Mouse (Mus musculus) embryonic facial prominence, embryonic 12.5 days (tissue): ENCODE results near the gene Trak2. TPM values are rescaled to one million over a fixed set of nuclear protein-coding genes. Genes with fewer than 3 reads are reported as not detected.
"Not testable (repeated sequence)": the region's sequence is repeated elsewhere in the genome, so short reads cannot be mapped to it uniquely, and the experiment has no call there.

Experiments used
- ATAC-seq: fragments of 200-750 bp; cut with Nextera tagmentation; 2 replicates; pipeline ENCODE4 v1.8.0; 2017; ENCODE audit not compliant: insufficient number of reproducible peaks, insufficient read depth, low FRiP score, low TSS enrichment
- H3K27ac ChIP-seq: fragments of 300-500 bp; sonication (generic); 2 replicates; pipeline ENCODE4 v1.5.1; 2016; ENCODE audit warnings: mild to moderate bottlenecking
- H3K27me3 ChIP-seq: fragments of 300-500 bp; sonication (generic); 2 replicates; pipeline ENCODE4 v1.6.1; 2016; ENCODE audit warnings: mild to moderate bottlenecking, moderate library complexity
- H3K36me3 ChIP-seq: fragments of 300-500 bp; sonication (generic); 2 replicates; pipeline ENCODE4 v1.6.1; 2016; ENCODE audit warnings: mild to moderate bottlenecking
- H3K4me1 ChIP-seq: fragments of 300-500 bp; sonication (generic); 2 replicates; pipeline ENCODE4 v1.6.1; 2016
- H3K4me2 ChIP-seq: fragments of 300-500 bp; sonication (generic); replicated peaks from 2 replicates; pipeline ENCODE4 v1.6.1; 2016; ENCODE audit warnings: mild to moderate bottlenecking, moderate library complexity
- H3K4me3 ChIP-seq: fragments of 300-500 bp; sonication (generic); 2 replicates; pipeline ENCODE4 v1.5.1; 2016; ENCODE audit warnings: mild to moderate bottlenecking
- H3K9ac ChIP-seq: fragments of 300-500 bp; sonication (generic); 2 replicates; pipeline ENCODE4 v1.6.1; 2016; ENCODE audit warnings: mild to moderate bottlenecking, moderate library complexity
- H3K9me3 ChIP-seq: fragments of 300-500 bp; sonication (generic); 2 replicates; pipeline ENCODE4 v1.6.1; 2016; ENCODE audit warnings: mild to moderate bottlenecking, moderate library complexity
- WGBS: fragments of 180-500 bp; shearing (Covaris S2); methylation state at CpG from one replicate; pipeline ENCODE4 v1.1.7; 2016; 5-methylcytosine and 5-hydroxymethylcytosine counted together
- polyA plus RNA-seq: library from polyadenylated mRNA; unstranded; fragments of >200 nt; fragmentation: Nextera tagmentation; extraction: Ambion mirVana; gene quantifications from 2 replicates; pipeline ENCODE4 v1.2.1, GENCODE M21; 2016

Trak2 gene
- polyA plus RNA-seq, 1 experiment from 2014 or later: 13.5 TPM

DNA sequence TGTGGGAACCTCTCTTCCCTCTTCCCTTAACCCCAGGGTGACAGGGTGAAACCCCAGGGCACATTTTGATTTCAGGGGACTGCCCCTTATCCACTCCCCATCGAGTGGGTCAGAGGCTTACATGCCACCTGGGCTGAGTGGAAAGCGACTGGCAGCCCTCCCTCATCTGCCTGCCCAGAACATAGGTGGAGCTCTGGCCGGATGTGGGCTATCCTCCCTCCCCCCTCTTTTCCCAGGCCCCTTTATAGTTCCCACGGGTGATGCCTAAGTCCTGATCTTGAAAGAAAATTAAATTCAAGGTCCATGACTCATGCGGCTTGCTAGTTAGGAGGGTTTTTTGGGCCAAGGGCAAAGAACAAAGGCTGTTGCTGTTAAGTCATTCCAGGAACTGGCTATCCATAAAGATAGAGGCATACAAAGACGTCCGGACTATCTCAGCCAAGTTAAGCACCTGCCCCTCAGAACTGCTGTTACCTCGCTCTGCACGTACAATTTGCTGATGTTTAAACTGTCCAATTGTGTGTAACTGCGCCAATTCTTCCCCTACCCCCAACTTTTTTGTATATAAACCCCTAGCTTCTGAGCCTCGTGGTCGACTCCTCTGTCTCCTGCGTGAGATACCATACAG lies 113.4 kb downstream of the Trak2 start:
- H3K4me3 ChIP-seq, H3K27me3 ChIP-seq, H3K9me3 ChIP-seq, ATAC-seq, H3K4me2 ChIP-seq, H3K36me3 ChIP-seq, H3K27ac ChIP-seq, H3K4me1 ChIP-seq, H3K9ac ChIP-seq: not testable (repeated sequence)
- WGBS: 77% methylated on average over 13 of the region's 13 CpGs

DNA sequence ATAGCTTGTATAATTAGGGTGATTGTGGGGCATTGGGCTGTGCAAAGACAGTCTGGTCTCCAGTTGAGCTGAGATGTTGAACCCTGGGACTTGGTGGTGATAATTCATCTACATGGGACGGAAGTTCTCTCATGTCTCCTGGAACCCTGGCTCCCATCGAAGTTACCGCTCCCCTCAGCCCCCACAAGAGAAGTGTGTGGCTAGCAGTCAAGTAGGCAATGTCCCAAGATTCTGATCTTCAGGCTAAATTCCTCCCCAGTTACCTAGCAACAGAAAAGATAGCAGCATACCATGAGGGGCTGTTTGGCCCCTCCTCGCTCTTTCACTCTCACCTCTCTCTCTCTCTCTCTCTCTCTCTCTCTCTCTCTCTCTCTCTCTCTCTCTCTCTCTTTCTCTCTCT lies 114.1 kb downstream of the Trak2 start:
- not testable (repeated sequence) for H3K27ac ChIP-seq, H3K4me3 ChIP-seq, H3K27me3 ChIP-seq, H3K36me3 ChIP-seq, H3K4me1 ChIP-seq, H3K9me3 ChIP-seq, ATAC-seq, H3K4me2 ChIP-seq, H3K9ac ChIP-seq
- 82% methylated on average over 4 of the region's 4 CpGs for WGBS

DNA sequence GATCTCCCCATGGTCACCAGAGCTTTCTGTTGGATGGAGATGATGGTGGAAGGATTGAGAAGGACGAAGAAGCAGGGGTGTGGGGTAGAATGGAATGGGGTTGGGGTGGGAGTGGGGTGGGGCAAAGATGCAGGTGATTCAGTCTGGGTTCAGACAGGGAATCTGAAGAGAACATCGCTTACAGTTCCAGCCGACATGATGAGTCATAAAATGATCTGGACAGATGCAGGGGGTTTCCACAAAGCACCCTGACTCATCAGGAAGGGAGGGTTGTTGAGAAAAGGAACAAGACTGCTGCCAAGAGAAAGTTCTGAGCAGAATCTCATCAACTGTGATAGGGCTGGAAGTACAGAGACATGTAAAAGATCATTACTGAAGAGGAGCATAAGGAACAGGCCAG lies 116.4 kb downstream of the Trak2 start:
- not testable (repeated sequence) for H3K27ac ChIP-seq, H3K4me1 ChIP-seq, H3K4me2 ChIP-seq, ATAC-seq, H3K27me3 ChIP-seq, H3K9ac ChIP-seq, H3K9me3 ChIP-seq, H3K4me3 ChIP-seq, H3K36me3 ChIP-seq
- 86% methylated on average over 3 of the region's 3 CpGs for WGBS

Other genes with a start within 250 kb of the Trak2 start
- 23.7 and 28.9 TPM in 2 replicates for gene Casp8, start 178.1 kb downstream of the Trak2 start, polyA plus RNA-seq
- 28.8 and 30.8 TPM in 2 replicates for gene Stradb, start 92 bp upstream of the Trak2 start, polyA plus RNA-seq
- gene C2cd6, start 121.5 kb upstream of the Trak2 start, polyA plus RNA-seq: not detected in 2 replicates
- gene Tmem237, start 147.0 kb upstream of the Trak2 start, polyA plus RNA-seq: 35.6 and 37.0 TPM in 2 replicates
- 0.19 and 0.32 TPM in 2 replicates for gene Mpp4, start 190.0 kb upstream of the Trak2 start, polyA plus RNA-seq